Comparison of ENCODE assay signal across 12 mouse cellular contexts in the genomic region with DNA sequence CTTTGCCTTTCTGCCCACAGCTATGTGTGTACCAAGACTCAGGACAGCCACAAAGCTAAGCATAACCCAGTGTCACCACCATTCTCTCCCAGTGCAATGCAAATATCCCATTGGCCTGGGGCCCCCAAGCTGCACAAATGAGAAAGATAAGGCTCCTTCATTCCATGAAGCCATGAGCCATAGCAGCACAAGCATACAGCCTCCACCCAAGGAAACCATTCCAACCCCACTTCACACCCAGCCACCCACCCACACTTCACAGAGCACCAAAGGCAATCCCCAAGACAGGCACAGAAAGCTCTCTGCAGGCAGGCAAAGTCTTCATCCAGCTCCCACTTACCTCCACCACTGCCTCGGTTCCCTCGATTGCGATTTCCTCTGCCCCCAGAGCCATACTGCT. TPM values are rescaled to one million over a fixed set of nuclear protein-coding genes. Genes with fewer than 3 reads are reported as not detected.
DNase-seq lines count a peak whose midpoint lies in the region; ATAC-seq and TF ChIP-seq lines count a peak whose summit lies in the region.
"Had no signal": no experiment of that assay in that cellular context is flagged by ENCODE, and none has a peak within 500 bp of the region (broad histone marks: within the 10 kb centered on the region; RNA-seq: fewer than 3 reads in every experiment).

No protein-coding gene starts in this region.

- H3K36me3 ChIP-seq in heart, embryonic 13.5 days = peaks cover 84% of the 10 kb centered on the region
- H3K36me3 ChIP-seq in lung, embryonic 16.5 days (ENCODE audit: control insufficient read depth, insufficient read depth, low read length) = peaks cover 73% of the 10 kb centered on the region
- peaks cover 83% of the 10 kb centered on the region for H3K36me3 ChIP-seq in ES-E14 (ENCODE audit: control insufficient read depth, insufficient read depth, low read length, poor library complexity, severe bottlenecking)

- intact Hi-C loops in heart, postnatal 36 days (cut with DNase I) = no loop called here

- no peak for DNase-seq in heart, postnatal 36 days
- DNase-seq in lung, adult 2 months = no peak
- no peak for DNase-seq in ES-E14 (ENCODE audit: low read depth, low spot score)
- DNase-seq in adrenal gland, postnatal 4 days (ENCODE audit: low spot score in 2 of 2) = no peak
- DNase-seq: cerebellum, adult 11-12 months; heart, adult 18-20 months; kidney, adult 2 months had no signal

- no peak overlapping the region for H3K4me3 ChIP-seq in heart, embryonic 13.5 days
- no peak overlapping the region for H3K4me3 ChIP-seq in lung, embryonic 16.5 days (ENCODE audit: low read length)
- H3K4me3 ChIP-seq in lung, adult 2 months (replicated peaks; ENCODE audit: extremely low read depth, low read depth, low read length) = no peak overlapping the region
- peak overlapping the region in 1 of 2 experiments; percentile 7; a peak in 1 of 4 replicates for H3K4me3 ChIP-seq in ES-E14 (ENCODE audit: insufficient read depth in 1 of 2, low read depth in 1 of 2, low read length in 2 of 2, poor library complexity in 1 of 2, severe bottlenecking in 1 of 2)
- H3K4me3 ChIP-seq in embryonic fibroblast, embryonic 13.5 days (ENCODE audit: insufficient read depth, low read length) = no peak overlapping the region
- H3K4me3 ChIP-seq: erythroblast, embryonic 14.5 days; limb, embryonic 15.5 days had no signal

- no peak for ATAC-seq in heart, embryonic 13.5 days (ENCODE audit: extremely low read depth, insufficient number of reproducible peaks, low FRiP score, low TSS enrichment)
- no peak for ATAC-seq in lung, embryonic 16.5 days (ENCODE audit: low read depth)

- no peaks in the 10 kb centered on the region for H3K9me3 ChIP-seq in heart, embryonic 13.5 days
- no peaks in the 10 kb centered on the region for H3K9me3 ChIP-seq in lung, embryonic 16.5 days (ENCODE audit: control insufficient read depth, low read length)
- no peaks in the 10 kb centered on the region for H3K9me3 ChIP-seq in ES-E14 (ENCODE audit: control insufficient read depth, insufficient read depth, low read depth, low read length)
- H3K9me3 ChIP-seq: limb, embryonic 15.5 days had no signal

- H3K9ac ChIP-seq in heart, embryonic 13.5 days = peak overlapping the region; percentile 33; the same call in 1 of the 2 replicates
- H3K9ac ChIP-seq in lung, embryonic 16.5 days (ENCODE audit: low read length) = peak overlapping the region; percentile 6; the same call in 1 of the 2 replicates
- no peak overlapping the region for H3K9ac ChIP-seq in ES-E14 (ENCODE audit: insufficient read depth, low read depth, low read length, poor library complexity, severe bottlenecking)
- H3K9ac ChIP-seq: limb, embryonic 15.5 days had no signal

- 82% methylated on average over 3 of the region's 3 CpGs for WGBS in heart, embryonic 13.5 days
- 81% methylated on average over 3 of the region's 3 CpGs for WGBS in lung, embryonic 16.5 days
- WGBS in lung, adult 2 months = 75% methylated on average over 3 of the region's 3 CpGs

- no peak for TF ChIP-seq CTCF in lung, adult 2 months (IDR thresholded peaks at IDR 0.05; ENCODE audit: insufficient read depth, low read length)
- no peak for TF ChIP-seq CTCF in embryonic fibroblast, embryonic 13.5 days (IDR thresholded peaks at IDR 0.05; ENCODE audit: borderline replicate concordance, insufficient read depth, low read length)

- H3K4me1 ChIP-seq in heart, embryonic 13.5 days = peaks cover 42% of the 10 kb centered on the region
- H3K4me1 ChIP-seq in lung, embryonic 16.5 days (replicated peaks; ENCODE audit: control insufficient read depth, insufficient read depth, low read length) = peaks cover 19% of the 10 kb centered on the region
- peaks cover 6% of the 10 kb centered on the region for H3K4me1 ChIP-seq in lung, adult 2 months (ENCODE audit: control insufficient read depth, insufficient read depth, low read length)
- H3K4me1 ChIP-seq in ES-E14 (ENCODE audit: control insufficient read depth in 2 of 2, insufficient read depth in 2 of 2, low read length in 2 of 2, poor library complexity in 1 of 2) = peaks cover 2 to 4% of the 10 kb centered on the region in 2 experiments; a peak in 1 of 4 replicates
- peaks cover 4% of the 10 kb centered on the region for H3K4me1 ChIP-seq in embryonic fibroblast, embryonic 13.5 days (ENCODE audit: control insufficient read depth, insufficient read depth, low read length)

- in situ Hi-C loops in ES-E14 (cut with MboI; ENCODE audit: low sequenced_read_pairs in 2 of 2, unreplicated experiment in 2 of 2) = no loop called here

- H3K27ac ChIP-seq in heart, embryonic 13.5 days (replicated peaks) = no peak overlapping the region
- H3K27ac ChIP-seq in lung, embryonic 16.5 days (ENCODE audit: low read length) = no peak overlapping the region
- H3K27ac ChIP-seq in ES-E14 (ENCODE audit: insufficient read depth, low read depth, low read length, poor library complexity, severe bottlenecking) = 0 out of 2 replicates have a peak overlapping the region, but pooled peaks have one; percentile 32
- no peak overlapping the region for H3K27ac ChIP-seq in embryonic fibroblast, embryonic 13.5 days (ENCODE audit: insufficient read depth, low read length)
- H3K27ac ChIP-seq: limb, embryonic 15.5 days had no signal

- no peak for TF ChIP-seq POLR2A in lung, adult 2 months (IDR thresholded peaks at IDR 0.05; ENCODE audit: borderline replicate concordance, extremely low read depth, low read depth, low read length)
- 0 out of 2 replicates have a peak, but pooled peaks have one; percentile 8 for TF ChIP-seq POLR2A in embryonic fibroblast, embryonic 13.5 days (IDR thresholded peaks at IDR 0.05; ENCODE audit: low read depth, low read length)

- no peaks in the 10 kb centered on the region for H3K27me3 ChIP-seq in heart, embryonic 13.5 days (replicated peaks)
- no peaks in the 10 kb centered on the region for H3K27me3 ChIP-seq in lung, embryonic 16.5 days (ENCODE audit: control insufficient read depth, insufficient read depth, low read depth, low read length)
- H3K27me3 ChIP-seq: limb, embryonic 15.5 days had no signal

- H3K4me2 ChIP-seq in heart, embryonic 13.5 days = no peak overlapping the region
- H3K4me2 ChIP-seq in lung, embryonic 16.5 days (ENCODE audit: low read depth, low read length) = no peak overlapping the region
- H3K4me2 ChIP-seq: limb, embryonic 15.5 days had no signal

TF ChIP-seq in ES-E14, 5 proteins besides CTCF, POLR2A, EP300 and RAD21:
- TF ChIP-seq ZNF384 (IDR thresholded peaks at IDR 0.05; ENCODE audit: low read depth, low read length) (no peak), CHD2 (IDR thresholded peaks at IDR 0.05; ENCODE audit: low read depth, low read length) (no peak)

RNA-seq across cellular contexts. Expression of gene Hnrnpab, which starts 4.4 kb away (rescaled TPM):
- polyA plus RNA-seq in heart, embryonic 13.5 days (2015; fragmentation: Nextera tagmentation; extraction: Ambion mirVana) = 273 and 282 TPM in 2 replicates
- total RNA-seq in heart, postnatal 36 days (2021) = 100 to 1,000 TPM; 135 to 143 TPM
- polyA plus RNA-seq in lung, embryonic 16.5 days (2015; fragmentation: Nextera tagmentation; extraction: Ambion mirVana) = 317 and 349 TPM in 2 replicates
- 174 and 289 TPM in 2 replicates for polyA plus RNA-seq in lung, adult 2 months (2012; rRNA removed)
- total RNA-seq in ES-E14 (2012; rRNA removed) = 334 and 505 TPM in 2 replicates
- 361 and 364 TPM in 2 replicates for polyA plus RNA-seq in embryonic fibroblast, embryonic 13.5 days (2011; ENCODE audit: insufficient read length, low read depth, missing spikeins)
- 100 to 1,000 TPM; 350 to 387 TPM for total RNA-seq in adrenal gland, postnatal 4 days (2021)

RNA-seq across cellular contexts. Expression of gene Nhp2, which starts 17.3 kb away (rescaled TPM):
- polyA plus RNA-seq in heart, embryonic 13.5 days (2015; fragmentation: Nextera tagmentation; extraction: Ambion mirVana) = 101 and 102 TPM in 2 replicates
- total RNA-seq in heart, postnatal 36 days (2021) = 10 to 100 TPM; 20.2 to 25.2 TPM
- 111 and 116 TPM in 2 replicates for polyA plus RNA-seq in lung, embryonic 16.5 days (2015; fragmentation: Nextera tagmentation; extraction: Ambion mirVana)
- 22.6 and 33.3 TPM in 2 replicates for polyA plus RNA-seq in lung, adult 2 months (2012; rRNA removed)
- total RNA-seq in ES-E14 (2012; rRNA removed) = 452 and 461 TPM in 2 replicates
- polyA plus RNA-seq in embryonic fibroblast, embryonic 13.5 days (2011; ENCODE audit: insufficient read length, low read depth, missing spikeins) = 61.2 and 70.9 TPM in 2 replicates
- 10 to 100 TPM; 73.2 to 74.9 TPM for total RNA-seq in adrenal gland, postnatal 4 days (2021)

RNA-seq across cellular contexts. Expression of gene Phykpl, which starts 17.7 kb away (rescaled TPM):
- 13.1 and 14.6 TPM in 2 replicates for polyA plus RNA-seq in heart, embryonic 13.5 days (2015; fragmentation: Nextera tagmentation; extraction: Ambion mirVana)
- total RNA-seq in heart, postnatal 36 days (2021) = 10 to 100 TPM in 1 of 2 experiments, 1 to 10 TPM in 1; 9.8 to 10.2 TPM
- polyA plus RNA-seq in lung, embryonic 16.5 days (2015; fragmentation: Nextera tagmentation; extraction: Ambion mirVana) = 17.6 and 18.9 TPM in 2 replicates
- polyA plus RNA-seq in lung, adult 2 months (2012; rRNA removed) = 19.8 and 25.4 TPM in 2 replicates
- 23.4 and 27.4 TPM in 2 replicates for total RNA-seq in ES-E14 (2012; rRNA removed)
- polyA plus RNA-seq in embryonic fibroblast, embryonic 13.5 days (2011; ENCODE audit: insufficient read length, low read depth, missing spikeins) = 12.0 and 14.2 TPM in 2 replicates
- 10 to 100 TPM; 39.2 to 42.2 TPM for total RNA-seq in adrenal gland, postnatal 4 days (2021)

RNA-seq across cellular contexts. Expression of gene Rmnd5b, which starts 33.4 kb away (rescaled TPM):
- polyA plus RNA-seq in heart, embryonic 13.5 days (2015; fragmentation: Nextera tagmentation; extraction: Ambion mirVana) = 31.0 and 33.5 TPM in 2 replicates
- 10 to 100 TPM; 14.5 to 16.0 TPM for total RNA-seq in heart, postnatal 36 days (2021)
- 41.1 and 41.8 TPM in 2 replicates for polyA plus RNA-seq in lung, embryonic 16.5 days (2015; fragmentation: Nextera tagmentation; extraction: Ambion mirVana)
- polyA plus RNA-seq in lung, adult 2 months (2012; rRNA removed) = 64.9 and 65.8 TPM in 2 replicates
- 41.1 and 96.5 TPM in 2 replicates for total RNA-seq in ES-E14 (2012; rRNA removed)
- 17.5 and 20.0 TPM in 2 replicates for polyA plus RNA-seq in embryonic fibroblast, embryonic 13.5 days (2011; ENCODE audit: insufficient read length, low read depth, missing spikeins)
- total RNA-seq in adrenal gland, postnatal 4 days (2021) = 10 to 100 TPM; 41.5 to 50.0 TPM

RNA-seq across cellular contexts. Expression of gene N4bp3, which starts 48.4 kb away (rescaled TPM):
- 12.7 and 14.1 TPM in 2 replicates for polyA plus RNA-seq in heart, embryonic 13.5 days (2015; fragmentation: Nextera tagmentation; extraction: Ambion mirVana)
- 10 to 100 TPM; 13.4 to 16.3 TPM for total RNA-seq in heart, postnatal 36 days (2021)
- 43.4 and 43.5 TPM in 2 replicates for polyA plus RNA-seq in lung, embryonic 16.5 days (2015; fragmentation: Nextera tagmentation; extraction: Ambion mirVana)
- 43.7 and 45.9 TPM in 2 replicates for polyA plus RNA-seq in lung, adult 2 months (2012; rRNA removed)
- total RNA-seq in ES-E14 (2012; rRNA removed) = 23.7 and 43.8 TPM in 2 replicates
- 0.35 and 1.8 TPM in 2 replicates for polyA plus RNA-seq in embryonic fibroblast, embryonic 13.5 days (2011; ENCODE audit: insufficient read length, low read depth, missing spikeins)
- 10 to 100 TPM; 19.8 to 26.5 TPM for total RNA-seq in adrenal gland, postnatal 4 days (2021)
